Mouse (Mus musculus) liver, embryonic 16.5 days (tissue): ENCODE data around the gene Hsf2bp. TPM values are rescaled to one million over a fixed set of nuclear protein-coding genes. Genes with fewer than 3 reads are reported as not detected.

Source experiments
- ATAC-seq: fragments of 200-750 bp; cut with Nextera tagmentation; 2 replicates; pipeline ENCODE4 v1.8.0; 2017; ENCODE audit warnings: low read depth, mild to moderate bottlenecking, moderate number of reproducible peaks, moderate library complexity
- H3K27ac ChIP-seq: fragments of 300-500 bp; sonication (generic); 2 replicates; pipeline ENCODE4 v1.5.1; 2014; ENCODE audit warnings: mild to moderate bottlenecking, low read length
- H3K27me3 ChIP-seq: fragments of 300-500 bp; sonication (generic); 2 replicates; pipeline ENCODE4 v1.6.1; 2014; ENCODE audit warnings: low read depth, low read length, mixed read lengths; ENCODE audit not compliant: control insufficient read depth, insufficient read depth
- H3K36me3 ChIP-seq: fragments of 300-500 bp; sonication (generic); 2 replicates; pipeline ENCODE4 v1.6.1; 2014; ENCODE audit warnings: mild to moderate bottlenecking; ENCODE audit not compliant: control insufficient read depth, insufficient read depth
- H3K4me1 ChIP-seq: fragments of 300-500 bp; sonication (generic); 2 replicates; pipeline ENCODE4 v1.6.1; 2014; ENCODE audit warnings: low read depth, low read length, mixed read lengths; ENCODE audit not compliant: control insufficient read depth
- H3K4me2 ChIP-seq: fragments of 300-500 bp; sonication (generic); 2 replicates; pipeline ENCODE4 v1.6.1; 2014; ENCODE audit warnings: low read depth, low read length, mixed read lengths
- H3K4me3 ChIP-seq: fragments of 300-500 bp; sonication (generic); 2 replicates; pipeline ENCODE4 v1.5.1; 2014; ENCODE audit warnings: low read depth, mild to moderate bottlenecking, low read length
- H3K9ac ChIP-seq: fragments of 300-500 bp; sonication (generic); 2 replicates; pipeline ENCODE4 v1.6.1; 2014; ENCODE audit warnings: low read depth, low read length
- H3K9me3 ChIP-seq: fragments of 300-500 bp; sonication (generic); replicated peaks from 2 replicates; pipeline ENCODE4 v1.6.1; 2016; ENCODE audit warnings: low read length; ENCODE audit not compliant: control insufficient read depth
- WGBS: fragments of 180-500 bp; shearing (Covaris S2); extraction: QIAGEN DNeasy Blood & Tissue Kit; methylation state at CpG from one replicate; pipeline ENCODE4 v1.1.7; 2014; ENCODE audit not compliant: insufficient replicate concordance; 5-methylcytosine and 5-hydroxymethylcytosine counted together
- polyA plus RNA-seq: library from polyadenylated mRNA; unstranded; fragments of >200 nt; fragmentation: Nextera tagmentation; extraction: Ambion mirVana; gene quantifications from 2 replicates; pipeline ENCODE4 v1.2.1, GENCODE M21; 2015

The Hsf2bp gene
- polyA plus RNA-seq, 1 experiment from 2014 or later: 0.14 TPM

GRCm38 (mm10) chr17:32063654-32064053, 27.5 kb upstream of the Hsf2bp start:
- Histone ChIP-seq H3K9me3 (no peaks in the 10 kb centered on the region), H3K4me1 (no peaks in the 10 kb centered on the region), H3K9ac (no peak overlapping the region), H3K27ac (no peak overlapping the region), H3K4me3 (no peak overlapping the region), H3K27me3 (no peaks in the 10 kb centered on the region), H3K36me3 (0 out of 2 replicates have a peak, but pooled peaks cover 2% of the 10 kb centered on the region), H3K4me2 (no peak overlapping the region)
- ATAC-seq: no peak
- 52% methylated on average over 2 of the region's 2 CpGs for WGBS

- ATAC-seq: no peak
- Histone ChIP-seq H3K27ac (no peak overlapping the region), H3K36me3 (peaks cover 5% of the 10 kb centered on the region), H3K9me3 (no peaks in the 10 kb centered on the region), H3K4me3 (no peak overlapping the region), H3K9ac (no peak overlapping the region), H3K4me1 (no peaks in the 10 kb centered on the region), H3K27me3 (no peaks in the 10 kb centered on the region), H3K4me2 (no peak overlapping the region)
- 85% methylated on average over 14 of the region's 14 CpGs for WGBS
These were observed 25.1 kb upstream of the Hsf2bp start for GRCm38 (mm10) chr17:32061219-32061618.

- 57% methylated on average over 2 of the region's 2 CpGs for WGBS
- Histone ChIP-seq H3K4me2 (no peak overlapping the region), H3K36me3 (peaks cover 9% of the 10 kb centered on the region), H3K27ac (no peak overlapping the region), H3K4me1 (no peaks in the 10 kb centered on the region), H3K4me3 (no peak overlapping the region), H3K9me3 (no peaks in the 10 kb centered on the region), H3K9ac (no peak overlapping the region), H3K27me3 (no peaks in the 10 kb centered on the region)
- ATAC-seq: no peak
These were observed 22.9 kb upstream of the Hsf2bp start for GRCm38 (mm10) chr17:32059084-32059483.

GRCm38 (mm10) chr17:32057843-32058242, 21.7 kb upstream of the Hsf2bp start:
- Histone ChIP-seq H3K27me3 (no peaks in the 10 kb centered on the region), H3K36me3 (peaks cover 9% of the 10 kb centered on the region), H3K27ac (no peak overlapping the region), H3K9ac (no peak overlapping the region), H3K4me2 (no peak overlapping the region), H3K4me1 (no peaks in the 10 kb centered on the region), H3K4me3 (no peak overlapping the region), H3K9me3 (no peaks in the 10 kb centered on the region)
- no peak for ATAC-seq
- WGBS: 81% methylated on average over 2 of the region's 2 CpGs

- Histone ChIP-seq H3K36me3 (peaks cover 9% of the 10 kb centered on the region), H3K9me3 (no peaks in the 10 kb centered on the region)
- ATAC-seq: no peak
These were observed 17.5 kb upstream of the Hsf2bp start for GRCm38 (mm10) chr17:32053677-32054076.

GRCm38 (mm10) chr17:32052237-32053080, 16.3 kb upstream of the Hsf2bp start:
- H3K4me3 ChIP-seq: no peak overlapping the region
- no peaks in the 10 kb centered on the region for H3K27me3 ChIP-seq
- 62% methylated on average over 5 of the region's 5 CpGs for WGBS
- peaks cover 9% of the 10 kb centered on the region for H3K36me3 ChIP-seq
- ATAC-seq: no peak
- no peak overlapping the region for H3K4me2 ChIP-seq
- H3K9ac ChIP-seq: no peak overlapping the region
- no peaks in the 10 kb centered on the region for H3K4me1 ChIP-seq
- no peak overlapping the region for H3K27ac ChIP-seq
- H3K9me3 ChIP-seq: no peaks in the 10 kb centered on the region

More at GRCm38 (mm10) chr17:32053677-32054076, 17.5 kb upstream of the Hsf2bp start:
- no peak overlapping the region for H3K4me2 ChIP-seq
- no peak overlapping the region for H3K4me3 ChIP-seq
- H3K4me1 ChIP-seq: no peaks in the 10 kb centered on the region
- H3K9ac ChIP-seq: no peak overlapping the region
- no peak overlapping the region for H3K27ac ChIP-seq
- 64% methylated on average over 5 of the region's 5 CpGs for WGBS
- H3K27me3 ChIP-seq: no peaks in the 10 kb centered on the region

GRCm38 (mm10) chr17:32050609-32051008, 14.5 kb upstream of the Hsf2bp start:
- Histone ChIP-seq H3K9ac (no peak overlapping the region), H3K36me3 (peaks cover 5% of the 10 kb centered on the region; the same call in 1 of the 2 replicates), H3K27me3 (no peaks in the 10 kb centered on the region), H3K4me2 (no peak overlapping the region), H3K27ac (no peak overlapping the region), H3K4me1 (no peaks in the 10 kb centered on the region), H3K9me3 (no peaks in the 10 kb centered on the region), H3K4me3 (no peak overlapping the region)
- ATAC-seq: no peak
- 76% methylated on average over 6 of the region's 6 CpGs for WGBS

GRCm38 (mm10) chr17:32049914-32050313, 13.8 kb upstream of the Hsf2bp start:
- Histone ChIP-seq H3K9me3 (no peaks in the 10 kb centered on the region), H3K27ac (no peak overlapping the region), H3K4me2 (no peak overlapping the region), H3K27me3 (no peaks in the 10 kb centered on the region), H3K9ac (no peak overlapping the region), H3K4me3 (no peak overlapping the region), H3K4me1 (no peaks in the 10 kb centered on the region), H3K36me3 (peaks cover 5% of the 10 kb centered on the region; the same call in 1 of the 2 replicates)
- 55% methylated on average over 4 of the region's 4 CpGs for WGBS
- no peak for ATAC-seq

GRCm38 (mm10) chr17:32048351-32048750, 12.2 kb upstream of the Hsf2bp start:
- Histone ChIP-seq H3K4me1 (no peaks in the 10 kb centered on the region), H3K4me3 (no peak overlapping the region), H3K4me2 (no peak overlapping the region), H3K36me3 (peaks cover 5% of the 10 kb centered on the region; the same call in 1 of the 2 replicates), H3K27ac (no peak overlapping the region), H3K9ac (no peak overlapping the region), H3K27me3 (no peaks in the 10 kb centered on the region), H3K9me3 (no peaks in the 10 kb centered on the region)
- ATAC-seq: no peak
- WGBS: 75% methylated on average over 5 of the region's 5 CpGs
